Mouse (Mus musculus): ENCODE measurements around the gene Actn2.

The Actn2 gene

DNA sequence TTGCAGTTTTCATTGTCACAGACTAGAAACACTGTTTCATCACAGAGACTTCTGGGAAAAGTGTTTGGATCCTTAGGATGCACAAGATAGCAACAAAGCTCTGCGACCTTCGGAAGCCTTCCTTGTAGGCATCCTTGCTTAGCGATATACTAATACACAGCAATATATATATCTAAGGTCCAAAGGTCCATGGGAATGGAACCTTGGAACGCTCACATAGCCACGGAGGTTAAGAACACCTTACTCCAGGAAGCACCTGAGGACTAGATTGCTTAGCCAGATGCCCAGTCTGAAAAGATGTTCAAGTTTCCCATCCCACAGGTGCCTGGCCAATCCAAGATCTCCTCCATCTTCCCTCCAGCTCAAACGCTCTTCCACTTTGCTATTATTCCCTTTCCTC is 26.4 kb downstream of the Actn2 start:
- DNase-seq (ENCODE audit: low spot score): no peak

GRCm38 (mm10) chr13:12311930-12312492 is 28.5 kb downstream of the Actn2 start:
- DNase-seq (ENCODE audit: low spot score): no peak

DNA sequence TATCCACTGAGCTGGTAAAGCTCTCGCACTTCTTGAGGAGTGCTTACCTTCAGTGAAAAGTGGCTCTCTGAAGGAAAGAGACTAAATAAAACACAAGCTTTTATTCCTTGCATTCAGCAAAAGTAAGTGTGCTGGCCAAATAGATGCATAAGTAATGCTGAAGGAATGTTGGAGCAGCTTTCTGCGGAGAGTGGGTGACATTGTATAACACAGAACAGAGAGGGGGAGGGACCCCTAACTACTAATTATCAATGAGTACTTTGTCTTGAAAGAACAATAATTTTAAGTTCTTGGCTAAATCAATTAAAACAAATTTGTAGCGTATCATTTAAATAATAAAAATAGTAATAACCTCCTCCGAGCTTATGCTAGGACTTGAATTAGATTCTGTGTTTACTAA is 29.2 kb downstream of the Actn2 start:
- DNase-seq (ENCODE audit: low spot score): no peak

DNA sequence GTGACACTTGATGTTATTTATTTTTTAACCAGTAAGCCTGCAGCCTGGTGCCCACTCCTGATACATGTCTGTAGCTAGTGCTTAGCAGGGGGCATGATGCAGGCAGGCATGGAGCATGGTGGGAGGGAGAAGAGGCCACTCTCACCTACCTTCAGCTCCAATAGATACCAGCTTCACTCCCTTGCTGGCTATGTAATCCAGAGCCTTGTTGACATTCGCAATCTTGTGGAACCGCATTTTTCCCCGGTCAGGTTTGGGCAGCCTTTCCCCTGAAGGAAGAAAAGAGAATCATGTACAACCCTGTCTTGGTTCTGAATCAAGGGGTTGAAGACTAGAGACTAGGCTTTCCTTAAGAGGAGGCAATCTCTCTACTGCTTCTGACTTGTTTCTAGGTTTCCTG is 31.1 kb downstream of the Actn2 start:
- no peak for DNase-seq (ENCODE audit: low spot score)

GRCm38 (mm10) chr13:12308878-12309277 is 31.7 kb downstream of the Actn2 start:
- DNase-seq (ENCODE audit: low spot score): no peak

- DNase-seq (ENCODE audit: low spot score): no peak
Measured at GRCm38 (mm10) chr13:12308473-12308872, 32.1 kb downstream of the Actn2 start.

DNA sequence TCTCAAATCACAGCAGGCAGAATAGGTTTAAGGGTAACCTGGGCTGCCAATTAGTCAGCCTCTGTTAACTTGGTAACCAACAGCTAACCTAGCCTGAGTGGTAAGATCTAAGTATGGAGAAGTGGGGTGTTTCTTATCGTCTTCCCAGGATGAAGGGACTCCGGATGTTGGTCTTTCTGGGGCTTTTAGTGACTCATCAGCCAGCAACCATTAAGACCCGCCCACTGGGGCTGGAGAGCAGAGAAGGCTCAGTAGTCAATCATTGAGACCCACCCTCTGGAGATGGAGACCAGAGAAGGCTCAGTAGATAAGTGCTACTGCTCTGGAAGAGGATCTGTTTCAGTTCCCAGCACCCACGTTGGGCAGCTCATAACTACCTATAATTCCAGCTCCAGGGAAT is 33.3 kb downstream of the Actn2 start:
- DNase-seq (ENCODE audit: low spot score): no peak

DNA sequence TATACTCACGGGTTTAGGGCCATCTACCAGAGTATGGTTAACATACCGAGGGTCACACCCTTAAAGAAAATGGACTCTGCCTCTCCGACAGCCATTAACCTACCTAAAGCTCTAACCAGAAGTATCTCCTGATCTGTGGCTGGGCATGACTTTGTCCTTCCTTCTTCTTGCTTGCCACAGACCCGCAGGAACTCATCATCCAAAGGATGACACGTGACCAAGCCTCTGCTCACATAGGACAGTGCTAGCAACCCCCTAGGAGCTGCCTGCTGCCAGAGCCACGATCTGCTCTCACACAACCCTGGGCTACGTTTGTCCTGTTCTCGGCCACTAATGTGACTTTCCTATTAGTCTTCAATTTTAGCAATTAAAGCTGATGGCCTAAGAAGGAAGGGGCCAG is 35.0 kb downstream of the Actn2 start:
- DNase-seq (ENCODE audit: low spot score): no peak

DNA sequence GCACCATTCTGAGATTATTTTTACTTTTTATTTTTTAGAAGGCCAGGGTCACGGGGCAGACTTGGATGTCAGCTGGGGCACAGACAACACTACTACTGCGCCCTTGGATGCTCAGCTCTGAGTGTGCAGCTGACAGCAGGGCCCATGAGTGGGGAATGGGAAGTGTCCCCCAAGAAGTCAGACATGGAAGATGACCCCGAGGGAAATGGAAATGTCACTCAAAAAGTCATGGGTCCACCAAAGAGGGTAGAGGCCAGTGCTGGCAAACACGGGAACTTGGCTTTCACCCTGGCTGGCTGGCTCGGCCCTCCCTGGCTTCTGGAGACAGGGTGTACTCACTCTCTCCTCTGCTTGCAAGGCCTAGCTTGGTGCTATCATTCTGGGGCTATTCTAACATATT is 35.6 kb downstream of the Actn2 start:
- no peak for DNase-seq (ENCODE audit: low spot score)

GRCm38 (mm10) chr13:12297777-12298176 is 42.8 kb downstream of the Actn2 start:
- DNase-seq (ENCODE audit: low spot score): no peak

- no peak for DNase-seq (ENCODE audit: low spot score)
Measured at GRCm38 (mm10) chr13:12296701-12297100, 43.9 kb downstream of the Actn2 start.

DNA sequence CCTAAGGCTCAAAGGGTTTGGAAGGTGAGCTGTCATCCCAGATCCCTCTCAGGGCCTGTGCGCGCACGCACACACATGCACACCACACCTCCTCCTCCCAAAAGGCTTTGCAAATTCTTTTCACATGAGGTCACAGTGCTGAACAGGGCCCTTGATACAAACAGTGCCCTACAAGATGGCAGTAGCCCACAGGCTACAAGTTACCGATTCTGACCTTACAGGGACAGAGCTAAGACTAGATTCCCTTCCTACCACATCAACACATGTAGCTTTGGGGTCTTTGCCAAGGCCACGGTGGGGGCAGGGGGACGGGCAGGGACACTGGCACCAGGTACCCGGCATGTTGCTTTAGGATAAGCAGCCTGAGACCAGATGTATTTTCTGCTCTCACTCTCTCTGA is 46.8 kb downstream of the Actn2 start:
- DNase-seq (ENCODE audit: low spot score): no peak

- DNase-seq (ENCODE audit: low spot score): no peak
Measured at GRCm38 (mm10) chr13:12290700-12291099, 49.9 kb downstream of the Actn2 start.

GRCm38 (mm10) chr13:12284528-12284927 is 56.0 kb downstream of the Actn2 start:
- no peak for DNase-seq (ENCODE audit: low spot score)

GRCm38 (mm10) chr13:12283826-12284225 is 56.7 kb downstream of the Actn2 start:
- no peak for DNase-seq (ENCODE audit: low spot score)

- DNase-seq (ENCODE audit: low spot score): no peak
Measured at GRCm38 (mm10) chr13:12274721-12275120, 65.8 kb downstream of the Actn2 start.

DNA sequence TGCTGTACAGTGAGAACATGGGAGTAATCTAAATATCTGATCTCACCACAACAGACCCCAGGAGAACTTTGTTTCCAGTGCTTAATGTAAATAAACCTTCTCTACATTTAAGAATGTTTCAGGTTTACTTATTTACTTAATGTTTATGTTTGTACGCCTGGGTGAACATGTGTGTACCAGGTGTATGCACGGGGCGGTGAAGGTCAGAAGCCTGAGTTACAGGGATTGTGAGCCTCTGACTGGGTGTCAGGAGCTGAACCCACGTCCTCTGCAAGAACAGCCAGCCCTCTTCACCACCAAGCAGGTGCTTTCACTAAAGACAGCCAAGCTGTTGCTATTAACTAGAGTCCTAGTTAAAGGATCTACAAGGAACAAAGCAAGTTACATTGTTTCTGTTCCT is 66.3 kb downstream of the Actn2 start:
- no peak for DNase-seq (ENCODE audit: low spot score)

GRCm38 (mm10) chr13:12272953-12273352 is 67.6 kb downstream of the Actn2 start:
- peak; percentile 39 for DNase-seq (ENCODE audit: low spot score)

DNA sequence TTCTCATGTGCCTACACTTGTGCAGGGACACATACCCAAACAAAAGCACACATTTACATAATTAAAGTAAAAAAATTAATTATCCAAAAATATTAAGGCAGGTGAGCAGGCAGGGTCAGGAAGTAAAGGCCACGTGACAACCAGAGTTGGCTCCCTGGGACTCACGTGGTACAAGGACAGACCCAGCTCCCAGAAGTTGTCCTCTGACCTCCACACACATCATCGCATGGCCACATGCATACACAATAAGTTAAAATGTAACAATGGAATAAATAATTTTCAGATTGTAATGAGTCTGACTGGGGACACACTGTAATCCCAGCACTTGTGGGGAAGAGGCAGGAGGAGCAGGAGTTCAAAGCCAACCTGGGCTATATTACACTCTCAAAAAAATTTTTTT is 72.6 kb downstream of the Actn2 start:
- DNase-seq (ENCODE audit: low spot score): no peak

DNA sequence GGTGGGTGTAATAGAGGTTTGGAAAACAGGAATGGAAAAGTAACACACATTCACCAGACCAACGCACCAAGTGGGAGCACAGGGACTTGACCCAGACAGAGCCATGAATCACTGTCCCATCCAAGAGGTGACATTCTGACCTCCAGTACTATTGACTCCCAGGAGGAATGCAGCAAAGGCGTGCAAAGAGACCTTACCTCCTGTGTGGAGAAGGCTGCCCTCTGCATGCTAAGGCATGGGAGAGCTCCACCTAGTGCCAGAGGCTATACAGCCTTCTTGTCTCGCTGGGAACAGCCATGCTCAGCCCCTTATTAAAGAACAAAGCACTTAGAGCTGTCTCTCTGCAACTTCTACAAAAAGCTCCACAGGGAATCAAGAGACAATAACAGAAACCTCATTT is 73.5 kb downstream of the Actn2 start:
- no peak for DNase-seq (ENCODE audit: low spot score)

- no peak for DNase-seq (ENCODE audit: low spot score)
Measured at GRCm38 (mm10) chr13:12263996-12264395, 76.6 kb downstream of the Actn2 start.

DNA sequence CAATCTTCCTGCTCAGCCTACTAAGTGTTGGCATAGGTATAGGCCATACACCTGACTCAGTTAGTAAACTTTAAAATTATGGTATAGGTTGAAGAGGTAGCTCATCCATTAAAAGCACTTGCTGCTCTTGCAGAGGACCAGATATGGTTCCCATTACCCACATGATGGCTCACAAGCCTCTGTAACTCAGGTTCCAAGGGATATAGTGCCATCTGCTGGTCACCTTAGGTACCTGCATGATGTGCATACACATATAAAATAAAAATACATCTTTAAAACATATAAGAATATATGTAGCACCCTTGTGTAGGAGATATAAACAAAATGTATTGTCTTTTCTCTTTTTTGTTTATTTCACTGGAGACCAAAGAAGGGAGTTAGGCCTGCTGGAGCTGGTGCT is 79.1 kb downstream of the Actn2 start:
- no peak for DNase-seq (ENCODE audit: low spot score)

DNA sequence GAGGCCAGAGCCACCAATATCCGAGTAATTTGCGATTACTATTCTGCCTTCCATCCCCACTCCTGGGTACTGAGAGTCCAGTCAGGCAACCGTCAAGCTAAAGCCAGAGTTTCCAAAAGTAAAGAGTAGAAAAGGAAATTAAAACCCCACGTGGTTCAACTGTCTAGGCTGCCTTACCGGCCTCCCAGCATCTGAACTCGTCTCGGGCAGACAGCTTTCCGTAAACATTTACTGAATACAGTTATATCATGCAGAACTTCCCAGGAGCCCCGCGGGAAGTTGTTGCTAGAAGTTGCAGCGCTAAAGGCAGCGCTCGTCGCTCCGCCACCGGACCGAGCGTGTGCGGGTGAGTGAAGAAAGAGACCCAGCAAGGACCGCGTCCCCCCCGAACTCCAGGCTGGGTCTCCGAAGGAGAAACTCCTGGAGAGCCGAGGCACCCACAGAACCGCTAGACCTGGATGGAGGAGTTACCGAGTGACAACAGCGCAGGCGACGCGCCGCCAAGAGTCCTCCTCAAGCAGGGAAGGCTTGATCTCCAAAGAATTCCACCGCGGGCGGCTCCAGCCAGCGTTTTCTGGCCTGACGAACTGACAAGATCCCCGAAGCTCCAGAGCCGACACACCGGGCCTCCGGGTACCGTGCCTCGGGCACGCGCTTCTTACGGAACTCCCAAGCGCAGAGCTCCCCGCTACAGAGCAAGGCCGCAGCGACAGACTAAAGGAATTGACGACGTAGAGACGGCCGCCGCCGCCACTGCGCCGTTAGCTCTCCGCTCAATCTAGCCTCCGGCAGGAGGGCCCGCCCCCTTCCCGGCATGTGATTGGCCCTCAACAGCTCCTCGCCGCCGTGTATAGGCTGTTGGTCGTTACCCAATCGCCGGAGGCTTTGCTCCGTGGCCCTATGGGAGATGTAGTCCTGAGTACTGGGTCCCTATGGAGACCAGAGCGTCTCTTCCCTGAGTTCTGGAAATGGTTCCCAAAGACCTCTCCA is 82.9 kb downstream of the Actn2 start, which contains the start of gene Mtr:
Gene Mtr (minus strand): TSS at position 723 of the 990 bp plus-strand sequence.
- peak; percentile 90 for DNase-seq (ENCODE audit: low spot score)
